Mouse (Mus musculus): ENCODE results near the gene Gm20605.

- TF ChIP-seq POLR2A (IDR thresholded peaks at IDR 0.05; ENCODE audit: low read depth, low read length): no peak
- 0 out of 2 replicates have a peak, but pooled peaks have one; percentile 15 for TF ChIP-seq CTCF (IDR thresholded peaks at IDR 0.05; ENCODE audit: borderline replicate concordance, insufficient read depth, low read length)
Observed at GRCm38 (mm10) chr5:137652474-137652873, 23.5 kb downstream of the Gm20605 start.
